Comparison of ENCODE assay signal across 10 mouse cellular contexts in the genomic region with DNA sequence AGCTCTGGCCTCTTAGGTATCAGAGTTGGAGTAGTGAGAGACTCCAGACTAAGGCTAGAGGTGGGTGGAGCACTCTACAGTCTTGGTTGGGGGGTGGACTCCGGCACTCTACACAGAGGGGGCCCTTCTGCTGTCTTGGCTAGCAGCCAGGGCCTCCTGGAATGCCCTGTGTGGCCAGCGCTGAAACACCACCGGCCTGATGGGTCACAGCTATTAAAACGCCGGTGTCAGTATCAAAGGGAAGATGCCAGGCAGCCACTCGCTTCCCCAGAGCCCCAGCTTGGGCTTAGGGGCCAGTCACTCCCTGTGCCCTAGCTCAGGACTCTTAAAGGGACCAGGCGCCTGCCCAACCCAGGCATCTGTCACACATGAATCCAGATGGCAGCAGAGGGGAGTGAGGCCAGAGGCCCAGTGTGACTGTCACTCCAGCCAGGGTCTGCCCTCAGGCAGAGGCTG. TPM values are rescaled to one million over a fixed set of nuclear protein-coding genes. Genes with fewer than 3 reads are reported as not detected.
A peak's percentile ranks its signal among the peaks of the same experiment; 100 is the strongest.
DNase-seq lines count a peak whose midpoint lies in the region; ATAC-seq lines count a peak whose summit lies in the region.
"Had no signal": no experiment of that assay in that cellular context is flagged by ENCODE, and none has a peak within 500 bp of the region (broad histone marks: within the 10 kb centered on the region; RNA-seq: fewer than 3 reads in every experiment).

No protein-coding gene starts in this region.

- H3K36me3 ChIP-seq in heart, embryonic 16.5 days (ENCODE audit: control insufficient read depth, insufficient read depth): no peaks in the 10 kb centered on the region
- no peaks in the 10 kb centered on the region for H3K36me3 ChIP-seq in hindbrain, embryonic 15.5 days
- no peaks in the 10 kb centered on the region for H3K36me3 ChIP-seq in liver, embryonic 11.5 days (ENCODE audit: control insufficient read depth, insufficient read depth, low read length)

- intact Hi-C loops in heart, postnatal 14 days (cut with DNase I): no loop called here

- peak overlapping the region; percentile 37; the same call in 1 of the 2 replicates for H3K27ac ChIP-seq in heart, embryonic 16.5 days (ENCODE audit: low read length)
- H3K27ac ChIP-seq in hindbrain, embryonic 15.5 days (replicated peaks): 0 out of 2 replicates have a peak overlapping the region, but pooled peaks have one; percentile 3
- no peak overlapping the region for H3K27ac ChIP-seq in liver, embryonic 11.5 days (ENCODE audit: low read depth, low read length)

- peaks cover 12% of the 10 kb centered on the region for H3K4me1 ChIP-seq in heart, embryonic 16.5 days (ENCODE audit: control insufficient read depth, insufficient read depth, low read length)
- H3K4me1 ChIP-seq in hindbrain, embryonic 15.5 days (replicated peaks): peaks cover 7% of the 10 kb centered on the region; the same call in 1 of the 2 replicates
- no peaks in the 10 kb centered on the region for H3K4me1 ChIP-seq in liver, embryonic 11.5 days (replicated peaks; ENCODE audit: control insufficient read depth, insufficient read depth, low read length)

- peak; percentile 78 for ATAC-seq in heart, embryonic 16.5 days (replicated peaks; ENCODE audit: extremely low read depth, insufficient read depth, low FRiP score)
- peak; percentile 72; the same call in 1 of the 2 replicates for ATAC-seq in hindbrain, embryonic 15.5 days (ENCODE audit: low FRiP score, low read depth)
- ATAC-seq in liver, embryonic 11.5 days (replicated peaks; ENCODE audit: low FRiP score): no peak

- no peak for DNase-seq in heart, postnatal 14 days
- DNase-seq in MN1 (ENCODE audit: low spot score): peak; percentile 54
- DNase-seq in cerebellum, postnatal 36 days: peak; percentile 17 to 26
- no peak for DNase-seq in liver, embryonic 11.5 days (ENCODE audit: low spot score)
- DNase-seq in spleen, postnatal 14 days (ENCODE audit: low spot score in 2 of 2): no peak
- DNase-seq in spleen, postnatal 36 days (ENCODE audit: low spot score in 2 of 2): no peak
- DNase-seq: right cerebral cortex, postnatal 14 days had no signal

- no peak overlapping the region for H3K9ac ChIP-seq in heart, embryonic 16.5 days (ENCODE audit: low read length)
- no peak overlapping the region for H3K9ac ChIP-seq in hindbrain, embryonic 15.5 days
- H3K9ac ChIP-seq in liver, embryonic 11.5 days (ENCODE audit: low read depth, low read length): no peak overlapping the region

- no peaks in the 10 kb centered on the region for H3K27me3 ChIP-seq in heart, embryonic 16.5 days (ENCODE audit: control insufficient read depth, insufficient read depth, low read length)
- H3K27me3 ChIP-seq in hindbrain, embryonic 15.5 days: no peaks in the 10 kb centered on the region
- H3K27me3 ChIP-seq in liver, embryonic 11.5 days (replicated peaks; ENCODE audit: control insufficient read depth, insufficient read depth, low read length): no peaks in the 10 kb centered on the region

- H3K4me3 ChIP-seq in heart, embryonic 16.5 days (ENCODE audit: low read length): no peak overlapping the region
- H3K4me3 ChIP-seq in hindbrain, embryonic 15.5 days: no peak overlapping the region
- no peak overlapping the region for H3K4me3 ChIP-seq in liver, embryonic 11.5 days (ENCODE audit: low read depth, low read length)
- H3K4me3 ChIP-seq: megakaryocyte, embryonic 14.5 days had no signal

- 6% methylated on average over 7 of the region's 7 CpGs for WGBS in heart, embryonic 16.5 days
- WGBS in hindbrain, embryonic 15.5 days: 26% methylated on average over 7 of the region's 7 CpGs
- 49% methylated on average over 7 of the region's 7 CpGs for WGBS in liver, embryonic 11.5 days

- peak overlapping the region; percentile 7; the same call in 1 of the 2 replicates for H3K4me2 ChIP-seq in heart, embryonic 16.5 days (ENCODE audit: low read depth, low read length)
- no peak overlapping the region for H3K4me2 ChIP-seq in hindbrain, embryonic 15.5 days
- H3K4me2 ChIP-seq in liver, embryonic 11.5 days: no peak overlapping the region

- H3K9me3 ChIP-seq in heart, embryonic 16.5 days (replicated peaks; ENCODE audit: control insufficient read depth, low read length): no peaks in the 10 kb centered on the region
- no peaks in the 10 kb centered on the region for H3K9me3 ChIP-seq in hindbrain, embryonic 15.5 days
- no peaks in the 10 kb centered on the region for H3K9me3 ChIP-seq in liver, embryonic 11.5 days (ENCODE audit: control insufficient read depth, low read length)
- H3K9me3 ChIP-seq: megakaryocyte, embryonic 14.5 days had no signal

RNA-seq across cellular contexts. Expression of a gene that starts 13.5 kb away (rescaled TPM):
- polyA plus RNA-seq in heart, embryonic 16.5 days (2015; fragmentation: Nextera tagmentation; extraction: Ambion mirVana): 4.2 and 6.0 TPM in 2 replicates
- total RNA-seq in heart, postnatal 14 days (2021): 1 to 10 TPM; 1.3 to 1.8 TPM
- polyA plus RNA-seq in hindbrain, embryonic 15.5 days (2015; fragmentation: Nextera tagmentation; extraction: Ambion mirVana): 2.5 and 3.1 TPM in 2 replicates
- 4.0 and 4.6 TPM in 2 replicates for polyA plus RNA-seq in liver, embryonic 11.5 days (2014; fragmentation: Nextera tagmentation; extraction: Ambion mirVana)

Comparison
In these comparisons a context has a peak if more than half of its experiments do, and no peak if none do; other contexts are left out.
1. DNase-seq: peak in MN1 (single experiment) and cerebellum, postnatal 36 days (2 of 2); none in heart, postnatal 14 days (0 of 2), liver, embryonic 11.5 days (single experiment), spleen, postnatal 14 days (0 of 2) and spleen, postnatal 36 days (0 of 2).